Mouse (Mus musculus) testis, adult 2 months (tissue): ENCODE measurements at regions not wholly inside any gene's neighbourhood (a gene's known extent, or its start where the extent isn't known, plus 50 kb on each side); places are given as distances from the start of the nearest gene placed in this dataset.

Experiments used
- H3K27ac ChIP-seq: fragments of 200-500 bp; 2 replicates; pipeline ENCODE4 v1.5.1; 2012; ENCODE audit warnings: low read depth, low read length; ENCODE audit not compliant: control insufficient read depth, insufficient read depth
- H3K27me3 ChIP-seq: fragments of 200-500 bp; 2 replicates; pipeline ENCODE4 v1.6.1; 2012; ENCODE audit warnings: mild to moderate bottlenecking, low read length, moderate library complexity; ENCODE audit not compliant: control insufficient read depth, insufficient read depth
- H3K36me3 ChIP-seq: fragments of 200-500 bp; 2 replicates; pipeline ENCODE4 v1.6.1; 2012; ENCODE audit warnings: mild to moderate bottlenecking, low read length; ENCODE audit not compliant: control insufficient read depth, insufficient read depth
- H3K4me1 ChIP-seq: fragments of 200-500 bp; 2 replicates; pipeline ENCODE4 v1.6.1; 2012; ENCODE audit warnings: low read length; ENCODE audit not compliant: control insufficient read depth, insufficient read depth
- H3K4me3 ChIP-seq: fragments of 200-500 bp; 2 replicates; pipeline ENCODE4 v1.5.1; 2012; ENCODE audit warnings: low read depth, mild to moderate bottlenecking, low read length, moderate library complexity, mixed read lengths; ENCODE audit not compliant: control insufficient read depth
- CTCF ChIP-seq: fragments of 200-500 bp; IDR thresholded peaks from 2 replicates; pipeline ENCODE4 v1.5.1; 2012; ENCODE audit warnings: low read depth, mild to moderate bottlenecking, inconsistent platforms, low read length, moderate library complexity; ENCODE audit not compliant: control insufficient read depth, insufficient read depth, insufficient replicate concordance
- POLR2A ChIP-seq: fragments of 200-500 bp; IDR thresholded peaks from 2 replicates; pipeline ENCODE4 v1.6.1; 2012; ENCODE audit warnings: low read depth, mild to moderate bottlenecking, inconsistent platforms, low read length, moderate library complexity; ENCODE audit not compliant: control insufficient read depth

DNA sequence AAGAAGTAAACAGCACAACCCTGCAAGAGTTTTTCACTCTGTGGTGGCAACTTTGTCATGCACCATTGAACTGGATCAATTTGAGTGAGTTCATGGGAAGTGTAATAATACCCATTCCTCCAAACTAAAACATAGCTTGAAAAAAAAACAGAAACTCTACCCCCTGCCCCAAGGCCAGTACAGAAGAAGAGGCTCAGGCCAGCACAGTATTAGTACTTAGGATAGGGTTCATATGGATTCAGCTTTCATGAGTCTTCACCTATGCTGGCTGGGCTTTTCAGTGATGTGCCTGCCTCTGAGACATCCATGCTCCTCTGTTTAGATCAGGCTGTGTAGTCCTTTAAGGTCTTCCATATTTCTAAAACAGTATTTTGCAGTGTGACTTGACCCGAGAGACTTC, 270.6 kb downstream of the 1190002N15Rik start:
- Histone ChIP-seq H3K27ac (no peak overlapping the region), H3K4me3 (no peak overlapping the region), H3K4me1 (no peaks in the 10 kb centered on the region), H3K36me3 (no peaks in the 10 kb centered on the region), H3K27me3 (no peaks in the 10 kb centered on the region)
- TF ChIP-seq POLR2A: no peak

DNA sequence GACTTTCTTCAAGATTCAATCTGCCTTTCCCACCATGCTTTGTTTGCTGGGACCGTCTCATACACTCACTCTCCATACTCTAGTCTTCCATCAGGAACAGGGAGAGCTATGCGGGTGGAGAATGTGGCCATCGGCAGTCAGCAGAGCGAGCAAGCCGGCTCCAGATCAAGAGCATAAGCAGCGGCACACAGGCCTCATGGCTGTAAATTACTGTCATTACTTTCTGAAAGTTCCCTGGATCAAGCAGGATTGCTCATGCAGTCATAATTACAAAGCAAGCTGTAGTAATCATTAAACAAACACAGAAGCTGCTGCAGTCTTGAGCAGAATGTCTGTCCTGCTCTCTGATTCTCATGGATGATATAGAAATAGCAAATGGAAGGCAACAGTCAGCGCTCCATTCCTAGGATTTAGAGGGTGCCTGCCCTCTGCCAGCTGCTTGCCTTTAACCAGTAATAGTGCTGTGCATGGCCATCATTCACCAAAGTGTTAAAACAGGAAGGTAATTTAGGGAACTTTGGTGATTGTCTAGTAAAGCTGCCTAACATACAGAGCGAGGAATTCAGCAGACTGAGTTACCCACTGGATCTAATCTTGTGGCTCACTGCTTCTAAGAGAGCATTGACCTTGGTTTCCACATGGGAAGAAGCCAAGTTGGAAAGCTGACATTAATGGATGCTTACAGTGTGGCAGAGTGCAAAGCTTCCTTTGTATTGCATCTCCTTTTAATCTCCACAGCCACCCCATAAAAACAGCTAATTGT, 298.2 kb downstream of the 1190002N15Rik start:
- H3K27me3 ChIP-seq: no peaks in the 10 kb centered on the region
- TF ChIP-seq CTCF (no peak), POLR2A (no peak)

DNA sequence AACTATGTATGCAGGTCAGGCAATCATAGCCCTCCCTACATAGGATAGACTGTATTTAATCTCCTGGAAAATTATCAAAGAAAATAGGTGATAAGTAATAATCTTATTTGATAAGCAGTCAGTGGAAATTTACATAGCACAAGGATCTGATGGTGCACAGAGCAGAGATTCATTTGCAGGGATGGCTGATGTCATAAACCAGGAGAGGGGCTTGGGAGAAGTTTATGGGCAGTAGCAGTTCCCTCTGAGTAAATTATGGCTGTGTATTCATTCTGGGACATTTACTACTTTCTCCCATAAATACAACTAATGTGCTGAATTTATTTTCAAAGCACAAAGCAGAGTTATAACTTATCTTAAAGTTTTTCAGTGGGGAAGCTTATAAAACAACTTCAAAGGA, 299.3 kb downstream of the 1190002N15Rik start:
- TF ChIP-seq CTCF (no peak), POLR2A (no peak)
- no peaks in the 10 kb centered on the region for H3K27me3 ChIP-seq
- H3K36me3 ChIP-seq: no peaks in the 10 kb centered on the region
- no peak overlapping the region for H3K27ac ChIP-seq
- no peak overlapping the region for H3K4me3 ChIP-seq
- no peaks in the 10 kb centered on the region for H3K4me1 ChIP-seq

More for the DNA sequence above, 298.2 kb downstream of the 1190002N15Rik start:
- Histone ChIP-seq H3K27ac (no peak overlapping the region), H3K4me3 (no peak overlapping the region), H3K36me3 (no peaks in the 10 kb centered on the region), H3K4me1 (no peaks in the 10 kb centered on the region)

DNA sequence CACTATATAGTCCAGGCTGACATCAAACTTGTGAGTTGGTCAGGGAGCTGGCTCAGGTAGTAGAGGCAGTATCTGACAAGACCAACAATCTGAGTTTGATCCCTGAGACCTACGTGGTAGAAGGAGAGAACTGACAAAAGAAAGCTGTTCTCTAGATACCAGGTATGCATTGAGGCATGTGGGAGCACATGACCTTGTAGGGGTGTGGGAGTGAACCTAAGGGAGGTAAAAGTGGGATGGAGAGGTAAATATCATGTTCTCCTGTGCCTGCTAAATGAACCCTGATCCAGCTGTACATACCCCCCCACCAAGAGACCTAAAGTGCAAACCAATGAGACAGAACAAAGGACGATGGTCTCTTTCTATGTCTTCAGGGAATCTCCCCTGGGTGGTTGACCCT, 308.3 kb downstream of the 1190002N15Rik start:
- no peaks in the 10 kb centered on the region for H3K36me3 ChIP-seq
- H3K4me1 ChIP-seq: no peaks in the 10 kb centered on the region
- no peak overlapping the region for H3K27ac ChIP-seq
- TF ChIP-seq POLR2A (no peak), CTCF (no peak)
- H3K27me3 ChIP-seq: no peaks in the 10 kb centered on the region
- no peak overlapping the region for H3K4me3 ChIP-seq

DNA sequence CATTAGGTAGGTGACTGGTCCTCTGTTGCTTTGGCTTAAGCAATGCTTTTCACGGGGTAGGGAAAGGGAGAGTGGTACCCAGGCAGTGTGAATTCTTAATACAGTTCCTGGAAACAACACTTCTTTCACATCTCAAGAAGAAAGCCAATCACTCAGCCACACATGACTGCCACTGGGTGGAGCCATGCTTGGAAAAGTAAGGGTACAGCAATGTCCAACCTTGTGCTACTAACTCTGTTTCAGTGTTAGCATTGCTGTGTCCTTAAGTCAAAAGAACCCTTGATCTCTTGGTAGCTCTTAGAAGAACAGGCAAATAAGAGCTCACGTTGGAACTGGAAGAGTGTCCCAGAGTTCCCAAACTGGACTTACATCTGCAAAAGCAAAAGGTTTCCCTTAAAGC, 318.8 kb downstream of the 1190002N15Rik start:
- Histone ChIP-seq H3K27me3 (no peaks in the 10 kb centered on the region), H3K4me3 (no peak overlapping the region), H3K36me3 (no peaks in the 10 kb centered on the region), H3K4me1 (no peaks in the 10 kb centered on the region), H3K27ac (no peak overlapping the region)
- TF ChIP-seq POLR2A (no peak), CTCF (no peak)

DNA sequence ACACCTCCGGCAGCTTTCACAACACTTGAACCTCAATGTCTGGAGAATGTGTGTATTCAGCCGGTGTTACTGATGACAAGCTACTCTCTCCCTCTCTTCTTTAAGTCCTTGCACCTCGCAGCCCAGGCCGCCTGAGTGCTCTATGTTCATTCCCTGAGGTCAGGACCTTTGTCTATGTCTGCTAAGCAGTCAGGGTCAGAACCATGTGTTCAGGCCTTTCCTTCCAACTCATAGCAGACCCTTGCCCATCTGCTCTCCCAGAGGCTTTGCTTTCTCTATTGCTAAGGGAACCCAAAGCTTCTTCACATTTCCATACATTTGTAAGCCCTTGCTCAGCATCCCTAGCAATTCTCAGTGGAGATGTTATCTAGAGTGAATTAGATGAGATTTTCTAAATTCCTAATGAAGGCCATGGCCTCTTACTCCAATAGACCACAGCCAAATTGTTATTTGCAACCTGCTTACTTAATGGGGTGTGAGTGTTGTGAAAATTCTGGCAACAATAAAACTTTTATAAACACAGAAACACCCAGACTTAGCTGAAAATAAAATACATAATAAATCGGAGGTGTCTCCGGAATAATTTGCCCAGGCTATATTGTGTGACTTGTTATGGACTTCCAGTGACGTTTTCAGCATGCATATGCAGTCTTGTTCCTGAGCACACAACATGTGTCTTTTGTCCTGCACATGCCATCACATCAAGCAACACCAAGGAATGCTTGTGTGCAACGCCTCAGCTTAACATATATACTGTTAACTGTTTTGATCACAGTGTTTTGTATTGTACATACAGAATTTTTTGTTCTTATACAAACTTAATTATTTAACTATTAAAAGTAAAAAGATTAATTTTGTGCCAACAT, 321.2 kb downstream of the 1190002N15Rik start:
- no peak overlapping the region for H3K4me3 ChIP-seq
- H3K4me1 ChIP-seq: no peaks in the 10 kb centered on the region
- H3K27ac ChIP-seq: no peak overlapping the region
- no peaks in the 10 kb centered on the region for H3K36me3 ChIP-seq
- TF ChIP-seq POLR2A (no peak), CTCF (no peak)
- no peaks in the 10 kb centered on the region for H3K27me3 ChIP-seq

DNA sequence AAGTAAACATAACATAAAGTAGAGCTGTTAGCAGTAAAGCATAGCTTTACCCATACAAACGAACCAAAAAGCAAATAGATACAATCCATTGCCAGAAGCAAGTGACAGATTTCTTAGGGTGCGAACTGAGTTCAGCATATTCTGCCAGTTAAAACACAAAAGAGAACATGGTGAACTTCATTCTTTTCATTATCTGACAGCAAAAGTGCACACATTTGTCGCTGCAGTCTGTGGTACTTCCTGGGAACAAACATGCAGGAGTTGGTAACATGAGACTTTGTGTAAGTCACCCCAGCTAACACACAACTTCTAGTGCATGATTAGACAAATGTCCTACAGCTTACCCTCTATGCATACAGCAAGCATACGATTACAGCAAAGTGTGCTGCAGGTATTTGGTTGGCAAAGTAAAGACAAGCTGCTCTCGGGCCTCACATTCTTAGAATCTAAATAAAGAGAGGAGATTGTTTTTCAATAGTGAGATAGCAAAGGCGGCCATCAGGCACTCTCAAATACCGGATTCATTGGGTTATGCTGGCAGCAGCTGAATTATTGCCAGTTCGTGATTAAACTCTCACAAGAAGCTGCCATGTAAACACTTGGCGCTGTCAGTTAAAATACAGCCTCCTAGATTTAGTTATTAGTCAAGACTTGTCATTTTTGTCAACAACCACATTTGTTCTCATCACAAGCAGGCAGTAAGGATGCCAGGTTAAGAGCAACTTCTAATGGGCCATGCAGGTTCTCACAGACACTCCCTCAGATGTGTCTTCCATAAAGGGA, 327.2 kb downstream of the 1190002N15Rik start:
- H3K27me3 ChIP-seq: no peaks in the 10 kb centered on the region
- no peak overlapping the region for H3K27ac ChIP-seq
- no peaks in the 10 kb centered on the region for H3K36me3 ChIP-seq
- no peak for TF ChIP-seq CTCF
- no peak for TF ChIP-seq POLR2A
- H3K4me1 ChIP-seq: no peaks in the 10 kb centered on the region
- H3K4me3 ChIP-seq: no peak overlapping the region
